Mouse (Mus musculus) heart, embryonic 14.5 days (tissue): Measurements from ENCODE around the gene Cplx1. TPM values are rescaled to one million over a fixed set of nuclear protein-coding genes. Genes with fewer than 3 reads are reported as not detected.

Source experiments
- ATAC-seq: fragments of 200-750 bp; cut with Nextera tagmentation; 2 replicates; pipeline ENCODE4 v1.8.0; 2017; ENCODE audit warnings: low read depth, moderate TSS enrichment; ENCODE audit not compliant: insufficient number of reproducible peaks, insufficient read depth, low FRiP score
- H3K27ac ChIP-seq, 2 experiments: fragments of 200-500 bp in 1 of 2; fragments of 300-500 bp in 1 of 2; sonication (generic) in 1 of 2; replicated peaks in 1 of 2; 2 replicates each; pipeline ENCODE4 v1.5.1; 2012 to 2014; ENCODE audit warnings: low read depth in 2 of 2, low read length in 2 of 2, control low read depth in 1 of 2, mild to moderate bottlenecking in 1 of 2, mixed read lengths in 1 of 2; ENCODE audit not compliant: control insufficient read depth in 1 of 2, insufficient read depth in 1 of 2
- H3K27me3 ChIP-seq: fragments of 300-500 bp; sonication (generic); 2 replicates; pipeline ENCODE4 v1.6.1; 2014; ENCODE audit warnings: mild to moderate bottlenecking, low read length, control low read depth; ENCODE audit not compliant: control insufficient read depth, insufficient read depth
- H3K36me3 ChIP-seq: fragments of 300-500 bp; sonication (generic); 2 replicates; pipeline ENCODE4 v1.6.1; 2014; ENCODE audit warnings: mild to moderate bottlenecking, control low read depth, low read length, mixed read lengths; ENCODE audit not compliant: control insufficient read depth, insufficient read depth
- H3K4me1 ChIP-seq, 2 experiments: fragments of 200-500 bp in 1 of 2; fragments of 300-500 bp in 1 of 2; sonication (generic) in 1 of 2; 2 replicates each; pipeline ENCODE4 v1.6.1; 2012 to 2014; ENCODE audit warnings: low read length in 2 of 2, control low read depth in 1 of 2, mixed read lengths in 1 of 2; ENCODE audit not compliant: control insufficient read depth in 2 of 2, insufficient read depth in 2 of 2
- H3K4me2 ChIP-seq: fragments of 300-500 bp; sonication (generic); 2 replicates; pipeline ENCODE4 v1.6.1; 2014; ENCODE audit warnings: mild to moderate bottlenecking, low read length
- H3K4me3 ChIP-seq, 2 experiments: fragments of 200-500 bp in 1 of 2; fragments of 300-500 bp in 1 of 2; sonication (generic) in 1 of 2; 2 replicates each; pipeline ENCODE4 v1.5.1; 2012 to 2014; ENCODE audit warnings: low read length in 2 of 2, mild to moderate bottlenecking in 2 of 2, control low read depth in 1 of 2, low read depth in 1 of 2, moderate library complexity in 1 of 2; ENCODE audit not compliant: control insufficient read depth in 1 of 2, insufficient read depth in 1 of 2
- H3K9ac ChIP-seq: fragments of 300-500 bp; sonication (generic); 2 replicates; pipeline ENCODE4 v1.6.1; 2014; ENCODE audit warnings: mild to moderate bottlenecking, low read length
- H3K9me3 ChIP-seq: fragments of 300-500 bp; sonication (generic); 2 replicates; pipeline ENCODE4 v1.6.1; 2016; ENCODE audit warnings: low read length, control low read depth; ENCODE audit not compliant: control insufficient read depth
- WGBS: fragments of 180-500 bp; shearing (Covaris S2); extraction: QIAGEN DNeasy Blood & Tissue Kit; methylation state at CpG from one replicate; pipeline ENCODE4 v1.1.7; 2014; 5-methylcytosine and 5-hydroxymethylcytosine counted together
- polyA plus RNA-seq: library from polyadenylated mRNA; unstranded; fragments of >200 nt; fragmentation: Nextera tagmentation; extraction: Ambion mirVana; gene quantifications from 2 replicates; pipeline ENCODE4 v1.2.1, GENCODE M21; 2014

The Cplx1 gene
- polyA plus RNA-seq, 1 experiment from 2014 or later = 1.1 TPM

GRCm38 (mm10) chr5:108469617-108470016 is 80.2 kb downstream of the Cplx1 start:
- WGBS = 82% methylated on average over 7 of the region's 7 CpGs
- H3K9me3 ChIP-seq = no peaks in the 10 kb centered on the region
- no peak overlapping the region for H3K4me3 ChIP-seq
- peaks cover 37% of the 10 kb centered on the region for H3K36me3 ChIP-seq
- peaks cover 6 to 33% of the 10 kb centered on the region in 2 experiments for H3K4me1 ChIP-seq
- no peaks in the 10 kb centered on the region for H3K27me3 ChIP-seq
- no peak overlapping the region for H3K4me2 ChIP-seq
- no peak overlapping the region for H3K9ac ChIP-seq
- no peak for ATAC-seq
- H3K27ac ChIP-seq = no peak overlapping the region

Other genes with a start within 250 kb of the Cplx1 start
- gene Pigg, start 237.4 kb downstream of the Cplx1 start, polyA plus RNA-seq = 3.0 and 3.6 TPM in 2 replicates
- 0.11 TPM in 1 of 2 replicates, not detected in the other for gene Gm42517, start 182.1 kb downstream of the Cplx1 start, polyA plus RNA-seq
- gene Pde6b, start 161.6 kb downstream of the Cplx1 start, polyA plus RNA-seq = 0.22 TPM in 1 of 2 replicates, not detected in the other
- gene Atp5k, start 115.6 kb downstream of the Cplx1 start, polyA plus RNA-seq = 971 and 1,026 TPM in 2 replicates
- 0.08 and 0.15 TPM in 2 replicates for gene Mfsd7a, start 101.1 kb downstream of the Cplx1 start, polyA plus RNA-seq
- gene Pcgf3, start 88.8 kb downstream of the Cplx1 start, polyA plus RNA-seq = 24.3 and 26.8 TPM in 2 replicates
- gene Gak, start 79.7 kb upstream of the Cplx1 start, polyA plus RNA-seq = 25.9 and 26.8 TPM in 2 replicates
- 22.1 and 22.2 TPM in 2 replicates for gene Tmem175, start 79.7 kb upstream of the Cplx1 start, polyA plus RNA-seq
- gene Idua, start 110.3 kb upstream of the Cplx1 start, polyA plus RNA-seq = 14.5 and 14.9 TPM in 2 replicates
- gene Dgkq, start 119.6 kb upstream of the Cplx1 start, polyA plus RNA-seq = 5.6 and 6.6 TPM in 2 replicates
- 0.40 and 0.53 TPM in 2 replicates for gene Slc26a1, start 125.5 kb upstream of the Cplx1 start, polyA plus RNA-seq
- gene Fgfrl1, start 142.4 kb upstream of the Cplx1 start, polyA plus RNA-seq = 23.9 and 25.2 TPM in 2 replicates
- gene Rnf212, start 225.0 kb upstream of the Cplx1 start, polyA plus RNA-seq = not detected in 2 replicates
- not detected in 2 replicates for gene Tmed11, start 245.3 kb upstream of the Cplx1 start, polyA plus RNA-seq